Mouse (Mus musculus): ENCODE results near the gene Dach1. TPM values are rescaled to one million over a fixed set of nuclear protein-coding genes. Genes with fewer than 3 reads are reported as not detected.

The Dach1 gene
- polyA plus RNA-seq, 1 experiment from 2014 or later = 4.0 TPM

DNA sequence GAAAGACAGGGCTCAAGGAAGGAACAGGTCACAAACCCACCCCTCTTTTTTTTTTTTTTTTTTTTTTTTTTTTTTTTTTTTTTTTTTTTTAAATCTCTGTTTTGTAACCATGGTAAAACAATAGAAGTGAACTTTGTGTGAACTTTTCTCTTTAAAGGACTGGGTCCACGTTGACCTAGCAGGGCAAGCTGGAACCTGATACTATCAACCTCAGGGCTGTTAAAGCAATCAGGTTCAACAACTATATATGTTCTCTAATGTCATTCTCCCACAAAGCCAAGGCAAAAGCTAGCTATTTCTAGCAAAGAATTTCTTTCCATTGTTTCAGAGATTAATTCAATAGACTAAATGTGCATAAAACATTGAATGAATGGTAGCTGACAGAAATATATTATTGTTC lies 134.3 kb downstream of the Dach1 start:
- WGBS = 0% methylated on average over 1 of the region's 1 CpGs
- no peak for ATAC-seq (ENCODE audit: insufficient number of reproducible peaks, insufficient read depth, low FRiP score, low read depth)
- no peak overlapping the region for H3K27ac ChIP-seq (replicated peaks in 1 of 2; ENCODE audit: control insufficient read depth in 1 of 2, insufficient read depth in 1 of 2, low read depth in 2 of 2, low read length in 2 of 2)
- no peaks in the 10 kb centered on the region for H3K9me3 ChIP-seq (ENCODE audit: control insufficient read depth, low read length)
- no peaks in the 10 kb centered on the region for H3K36me3 ChIP-seq (ENCODE audit: control insufficient read depth, insufficient read depth, low read length)
- H3K27me3 ChIP-seq (ENCODE audit: control insufficient read depth, insufficient read depth, low read length) = no peaks in the 10 kb centered on the region
- H3K4me1 ChIP-seq (ENCODE audit: control insufficient read depth in 2 of 2, insufficient read depth in 2 of 2, low read length in 2 of 2) = peaks cover 2 to 3% of the 10 kb centered on the region in 2 experiments; a peak in 2 of 4 replicates
- no peak overlapping the region for H3K9ac ChIP-seq (ENCODE audit: low read length)
- no peak overlapping the region for H3K4me3 ChIP-seq (ENCODE audit: control insufficient read depth in 1 of 2, insufficient read depth in 1 of 2, low read depth in 1 of 2, low read length in 2 of 2)
- H3K4me2 ChIP-seq (ENCODE audit: low read length) = no peak overlapping the region

DNA sequence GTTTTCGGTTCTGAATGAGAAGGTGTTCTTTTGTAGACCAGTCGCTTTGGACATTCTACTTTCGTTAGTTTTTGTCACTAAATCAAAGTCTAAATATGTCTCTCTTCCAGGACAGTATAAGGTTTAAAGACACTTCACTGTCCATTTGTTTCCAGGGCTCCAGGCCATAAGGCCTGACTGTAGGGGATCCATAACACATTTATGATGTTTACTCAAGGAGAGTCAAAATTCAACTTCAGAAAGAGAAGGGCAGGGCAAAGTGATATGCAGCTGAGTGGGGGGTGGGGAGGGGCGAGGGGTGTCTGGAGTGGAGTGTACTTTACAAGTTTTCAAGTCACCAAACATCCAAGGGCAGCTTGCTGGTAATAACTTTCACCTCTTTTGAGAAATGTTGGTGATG lies 146.0 kb downstream of the Dach1 start:
- Histone ChIP-seq H3K9me3 (ENCODE audit: control insufficient read depth, low read length) (no peaks in the 10 kb centered on the region), H3K4me1 (ENCODE audit: control insufficient read depth in 2 of 2, insufficient read depth in 2 of 2, low read length in 2 of 2) (no peaks in the 10 kb centered on the region), H3K27me3 (ENCODE audit: control insufficient read depth, insufficient read depth, low read length) (no peaks in the 10 kb centered on the region), H3K27ac (replicated peaks in 1 of 2; ENCODE audit: control insufficient read depth in 1 of 2, insufficient read depth in 1 of 2, low read depth in 2 of 2, low read length in 2 of 2) (no peak overlapping the region), H3K9ac (ENCODE audit: low read length) (no peak overlapping the region), H3K36me3 (ENCODE audit: control insufficient read depth, insufficient read depth, low read length) (no peaks in the 10 kb centered on the region), H3K4me2 (ENCODE audit: low read length) (no peak overlapping the region), H3K4me3 (ENCODE audit: control insufficient read depth in 1 of 2, insufficient read depth in 1 of 2, low read depth in 1 of 2, low read length in 2 of 2) (no peak overlapping the region)
- WGBS = 83% methylated on average over 4 of the region's 4 CpGs
- no peak for ATAC-seq (ENCODE audit: insufficient number of reproducible peaks, insufficient read depth, low FRiP score, low read depth)

DNA sequence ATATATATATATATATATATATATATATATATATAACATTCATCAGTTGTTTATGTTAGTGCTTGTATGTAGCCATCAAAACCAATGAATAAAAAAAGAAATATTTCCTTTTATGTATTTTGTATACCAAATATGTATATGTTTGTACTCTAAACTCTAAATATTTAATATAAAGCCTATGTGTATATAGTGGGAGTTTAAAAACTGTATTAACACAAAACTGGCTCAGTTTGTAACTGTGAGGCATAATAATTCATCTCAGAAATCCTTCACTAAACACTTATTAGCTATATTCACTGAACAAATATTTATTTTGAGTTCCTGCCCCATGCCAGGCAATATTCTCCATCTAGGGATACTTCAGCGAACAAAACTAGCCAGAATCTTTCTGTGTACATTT lies 155.5 kb downstream of the Dach1 start:
- H3K9ac ChIP-seq (ENCODE audit: low read length) = no peak overlapping the region
- no peaks in the 10 kb centered on the region for H3K27me3 ChIP-seq (ENCODE audit: control insufficient read depth, insufficient read depth, low read length)
- H3K4me1 ChIP-seq (ENCODE audit: control insufficient read depth in 2 of 2, insufficient read depth in 2 of 2, low read length in 2 of 2) = no peaks in the 10 kb centered on the region
- H3K4me3 ChIP-seq (ENCODE audit: control insufficient read depth in 1 of 2, insufficient read depth in 1 of 2, low read depth in 1 of 2, low read length in 2 of 2) = no peak overlapping the region
- ATAC-seq (ENCODE audit: insufficient number of reproducible peaks, insufficient read depth, low FRiP score, low read depth) = no peak
- no peak overlapping the region for H3K4me2 ChIP-seq (ENCODE audit: low read length)
- WGBS = 92% methylated on average over 1 of the region's 1 CpGs
- H3K36me3 ChIP-seq (ENCODE audit: control insufficient read depth, insufficient read depth, low read length) = no peaks in the 10 kb centered on the region
- H3K9me3 ChIP-seq (ENCODE audit: control insufficient read depth, low read length) = no peaks in the 10 kb centered on the region
- H3K27ac ChIP-seq (replicated peaks in 1 of 2; ENCODE audit: control insufficient read depth in 1 of 2, insufficient read depth in 1 of 2, low read depth in 2 of 2, low read length in 2 of 2) = no peak overlapping the region

DNA sequence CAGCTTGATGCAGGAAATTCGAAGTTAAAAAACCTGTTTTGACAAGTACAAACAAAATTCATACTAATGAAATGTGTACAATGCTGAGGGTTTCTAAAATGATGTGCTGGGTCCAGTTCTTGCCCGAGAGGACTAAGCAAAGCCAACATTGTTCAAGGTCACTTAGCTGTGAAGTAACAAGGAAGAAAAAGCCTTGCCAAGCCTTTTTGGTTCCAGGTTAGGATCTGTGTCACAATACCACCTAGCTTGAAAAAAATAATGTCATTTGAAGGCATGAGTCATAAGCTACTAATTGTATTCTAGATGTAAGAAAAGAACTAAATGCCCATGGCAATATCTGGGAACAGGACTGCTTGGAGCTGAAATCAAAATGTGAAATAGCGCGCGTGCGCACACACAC lies 161.1 kb downstream of the Dach1 start:
- Histone ChIP-seq H3K27ac (replicated peaks in 1 of 2; ENCODE audit: control insufficient read depth in 1 of 2, insufficient read depth in 1 of 2, low read depth in 2 of 2, low read length in 2 of 2) (no peak overlapping the region), H3K4me2 (ENCODE audit: low read length) (no peak overlapping the region), H3K36me3 (ENCODE audit: control insufficient read depth, insufficient read depth, low read length) (no peaks in the 10 kb centered on the region), H3K4me3 (ENCODE audit: control insufficient read depth in 1 of 2, insufficient read depth in 1 of 2, low read depth in 1 of 2, low read length in 2 of 2) (no peak overlapping the region), H3K4me1 (ENCODE audit: control insufficient read depth in 2 of 2, insufficient read depth in 2 of 2, low read length in 2 of 2) (no peaks in the 10 kb centered on the region), H3K9ac (ENCODE audit: low read length) (no peak overlapping the region), H3K9me3 (ENCODE audit: control insufficient read depth, low read length) (no peaks in the 10 kb centered on the region), H3K27me3 (ENCODE audit: control insufficient read depth, insufficient read depth, low read length) (no peaks in the 10 kb centered on the region)
- WGBS = 89% methylated on average over 6 of the region's 6 CpGs
- ATAC-seq (ENCODE audit: insufficient number of reproducible peaks, insufficient read depth, low FRiP score, low read depth) = no peak

DNA sequence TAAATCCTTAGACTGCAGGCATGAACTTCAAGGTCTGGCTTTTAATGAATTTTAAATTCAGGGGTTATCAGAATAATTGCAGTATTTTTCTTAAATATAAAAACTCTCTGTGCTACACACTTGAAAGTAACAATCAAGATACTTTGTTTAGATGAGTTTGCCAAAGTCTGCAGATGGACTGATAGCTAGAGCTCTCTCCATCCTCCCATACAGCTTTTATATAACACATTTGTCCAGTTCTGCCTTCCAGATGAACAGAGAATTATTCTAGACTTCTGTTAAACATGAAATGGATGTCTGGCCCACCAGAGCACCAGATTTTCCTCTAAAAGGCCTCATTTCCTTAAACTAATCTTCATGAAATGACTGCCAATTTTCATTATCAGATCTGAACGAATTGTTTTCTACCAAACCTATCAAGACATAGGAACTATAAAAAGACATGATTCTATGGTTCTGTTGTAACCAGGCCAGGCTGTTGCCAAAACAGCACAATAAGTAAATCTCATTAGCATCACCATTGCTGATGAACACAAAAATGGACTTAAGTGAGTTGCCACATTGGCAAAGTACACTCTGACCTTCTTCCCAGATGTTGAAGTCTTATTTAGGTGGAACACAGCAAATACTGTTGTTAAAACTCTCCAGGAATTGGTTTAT lies 167.4 kb downstream of the Dach1 start:
- Histone ChIP-seq H3K36me3 (ENCODE audit: control insufficient read depth, insufficient read depth, low read length) (no peaks in the 10 kb centered on the region), H3K4me1 (ENCODE audit: control insufficient read depth in 2 of 2, insufficient read depth in 2 of 2, low read length in 2 of 2) (no peaks in the 10 kb centered on the region), H3K27me3 (ENCODE audit: control insufficient read depth, insufficient read depth, low read length) (no peaks in the 10 kb centered on the region), H3K27ac (replicated peaks in 1 of 2; ENCODE audit: control insufficient read depth in 1 of 2, insufficient read depth in 1 of 2, low read depth in 2 of 2, low read length in 2 of 2) (no peak overlapping the region), H3K9me3 (ENCODE audit: control insufficient read depth, low read length) (no peaks in the 10 kb centered on the region), H3K9ac (ENCODE audit: low read length) (no peak overlapping the region), H3K4me2 (ENCODE audit: low read length) (no peak overlapping the region), H3K4me3 (ENCODE audit: control insufficient read depth in 1 of 2, insufficient read depth in 1 of 2, low read depth in 1 of 2, low read length in 2 of 2) (no peak overlapping the region)
- no peak for ATAC-seq (ENCODE audit: insufficient number of reproducible peaks, insufficient read depth, low FRiP score, low read depth)
- 58% methylated on average over 1 of the region's 1 CpGs for WGBS

DNA sequence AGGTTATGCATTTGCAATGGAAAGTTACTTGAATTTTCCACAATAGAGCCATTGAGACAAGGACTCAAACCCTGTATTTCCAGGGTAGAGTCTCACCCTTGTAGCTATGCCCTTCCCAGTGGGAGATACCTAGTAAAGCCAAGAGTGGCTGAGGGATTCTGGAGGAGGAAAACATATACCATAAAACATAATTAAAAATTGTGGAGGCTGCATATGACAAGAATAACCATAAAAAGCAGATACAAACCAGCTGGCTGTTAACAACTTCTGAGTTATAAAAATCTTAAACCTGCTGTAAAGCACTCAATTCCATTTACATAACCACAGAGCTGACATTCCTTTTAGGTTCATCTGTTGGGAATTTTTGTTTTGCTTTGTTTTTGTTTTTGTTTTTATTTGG lies 171.0 kb downstream of the Dach1 start:
- H3K9ac ChIP-seq (ENCODE audit: low read length) = no peak overlapping the region
- H3K27ac ChIP-seq (replicated peaks in 1 of 2; ENCODE audit: control insufficient read depth in 1 of 2, insufficient read depth in 1 of 2, low read depth in 2 of 2, low read length in 2 of 2) = no peak overlapping the region
- no peak overlapping the region for H3K4me2 ChIP-seq (ENCODE audit: low read length)
- no peak overlapping the region for H3K4me3 ChIP-seq (ENCODE audit: control insufficient read depth in 1 of 2, insufficient read depth in 1 of 2, low read depth in 1 of 2, low read length in 2 of 2)
- no peaks in the 10 kb centered on the region for H3K27me3 ChIP-seq (ENCODE audit: control insufficient read depth, insufficient read depth, low read length)
- H3K4me1 ChIP-seq (ENCODE audit: control insufficient read depth in 2 of 2, insufficient read depth in 2 of 2, low read length in 2 of 2) = no peaks in the 10 kb centered on the region
- no peaks in the 10 kb centered on the region for H3K9me3 ChIP-seq (ENCODE audit: control insufficient read depth, low read length)
- no peak for ATAC-seq (ENCODE audit: insufficient number of reproducible peaks, insufficient read depth, low FRiP score, low read depth)
- H3K36me3 ChIP-seq (ENCODE audit: control insufficient read depth, insufficient read depth, low read length) = no peaks in the 10 kb centered on the region

DNA sequence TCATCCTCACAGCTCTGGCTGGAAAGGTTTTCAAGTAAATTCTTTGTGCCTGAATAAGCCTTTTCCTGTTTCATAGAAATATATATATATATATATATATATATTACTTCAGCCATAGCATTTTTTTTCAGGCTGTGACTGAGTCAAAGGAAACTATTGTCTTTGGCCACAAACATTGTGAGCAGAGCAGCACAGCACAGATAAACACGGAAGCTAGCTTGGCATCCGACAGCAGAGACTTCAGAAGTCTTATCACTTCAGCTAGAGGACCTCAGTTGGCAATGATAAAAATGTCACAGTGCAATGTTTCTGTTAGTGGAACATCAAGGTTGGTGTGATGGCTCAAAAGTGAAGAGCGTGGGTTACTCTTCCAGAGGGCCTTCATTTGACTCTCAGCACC lies 186.3 kb downstream of the Dach1 start:
- Histone ChIP-seq H3K27ac (replicated peaks in 1 of 2; ENCODE audit: control insufficient read depth in 1 of 2, insufficient read depth in 1 of 2, low read depth in 2 of 2, low read length in 2 of 2) (no peak overlapping the region), H3K9me3 (ENCODE audit: control insufficient read depth, low read length) (no peaks in the 10 kb centered on the region), H3K9ac (ENCODE audit: low read length) (no peak overlapping the region), H3K36me3 (ENCODE audit: control insufficient read depth, insufficient read depth, low read length) (no peaks in the 10 kb centered on the region), H3K27me3 (ENCODE audit: control insufficient read depth, insufficient read depth, low read length) (no peaks in the 10 kb centered on the region), H3K4me2 (ENCODE audit: low read length) (no peak overlapping the region), H3K4me1 (ENCODE audit: control insufficient read depth in 2 of 2, insufficient read depth in 2 of 2, low read length in 2 of 2) (peaks cover 2 to 3% of the 10 kb centered on the region in 2 experiments; a peak in 1 of 4 replicates), H3K4me3 (ENCODE audit: control insufficient read depth in 1 of 2, insufficient read depth in 1 of 2, low read depth in 1 of 2, low read length in 2 of 2) (no peak overlapping the region)
- no peak for ATAC-seq (ENCODE audit: insufficient number of reproducible peaks, insufficient read depth, low FRiP score, low read depth)
- 10% methylated on average over 3 of the region's 3 CpGs for WGBS

DNA sequence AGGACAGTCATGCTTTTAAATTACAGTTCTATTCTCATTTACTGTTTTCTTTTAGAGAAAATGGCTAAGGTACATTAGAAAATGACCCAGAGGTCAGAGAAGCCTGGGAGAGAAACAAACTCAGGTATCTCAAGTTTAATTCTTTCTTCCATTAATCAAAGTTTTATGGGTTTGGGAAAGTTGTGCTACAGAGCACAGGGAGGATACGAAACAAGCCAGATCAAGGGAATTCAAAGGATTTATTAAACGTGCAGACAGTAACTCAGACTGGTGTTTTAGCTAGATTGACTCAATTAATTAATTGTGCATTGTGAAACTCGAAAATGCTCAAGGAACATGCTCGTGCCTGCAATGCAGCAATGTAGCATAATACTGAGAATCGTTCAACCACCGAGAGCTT lies 186.9 kb downstream of the Dach1 start:
- Histone ChIP-seq H3K27me3 (ENCODE audit: control insufficient read depth, insufficient read depth, low read length) (no peaks in the 10 kb centered on the region), H3K27ac (replicated peaks in 1 of 2; ENCODE audit: control insufficient read depth in 1 of 2, insufficient read depth in 1 of 2, low read depth in 2 of 2, low read length in 2 of 2) (no peak overlapping the region), H3K4me3 (ENCODE audit: control insufficient read depth in 1 of 2, insufficient read depth in 1 of 2, low read depth in 1 of 2, low read length in 2 of 2) (no peak overlapping the region), H3K4me2 (ENCODE audit: low read length) (no peak overlapping the region), H3K9ac (ENCODE audit: low read length) (no peak overlapping the region), H3K9me3 (ENCODE audit: control insufficient read depth, low read length) (no peaks in the 10 kb centered on the region), H3K4me1 (ENCODE audit: control insufficient read depth in 2 of 2, insufficient read depth in 2 of 2, low read length in 2 of 2) (peaks cover 2 to 3% of the 10 kb centered on the region in 2 experiments; a peak in 1 of 4 replicates), H3K36me3 (ENCODE audit: control insufficient read depth, insufficient read depth, low read length) (no peaks in the 10 kb centered on the region)
- WGBS = 84% methylated on average over 6 of the region's 6 CpGs
- ATAC-seq (ENCODE audit: insufficient number of reproducible peaks, insufficient read depth, low FRiP score, low read depth) = no peak
